Mouse (Mus musculus) limb, embryonic 14.5 days (tissue): ENCODE measurements around the gene Kdm2b. TPM values are rescaled to one million over a fixed set of nuclear protein-coding genes. Genes with fewer than 3 reads are reported as not detected.

ENCODE experiments used
- ATAC-seq: fragments of 200-750 bp; cut with Nextera tagmentation; 2 replicates; pipeline ENCODE4 v1.8.0; 2017; ENCODE audit warnings: low read depth, moderate number of reproducible peaks, moderate TSS enrichment; ENCODE audit not compliant: low FRiP score
- DNase-seq: peaks from one replicate; pipeline ENCODE4 v3.0.0-alpha.2; 2015; ENCODE audit warnings: low spot score
- H3K27ac ChIP-seq: fragments of 300-500 bp; sonication (generic); replicated peaks from 2 replicates; pipeline ENCODE4 v1.5.1; 2014; ENCODE audit warnings: low read depth, mild to moderate bottlenecking, low read length, moderate library complexity, mixed read lengths
- H3K27me3 ChIP-seq: fragments of 300-500 bp; sonication (generic); 2 replicates; pipeline ENCODE4 v1.6.1; 2014; ENCODE audit warnings: low read length, mixed read lengths; ENCODE audit not compliant: control insufficient read depth, insufficient read depth
- H3K36me3 ChIP-seq: fragments of 300-500 bp; sonication (generic); 2 replicates; pipeline ENCODE4 v1.6.1; 2014; ENCODE audit warnings: mild to moderate bottlenecking, low read length, moderate library complexity, mixed read lengths; ENCODE audit not compliant: control insufficient read depth, insufficient read depth
- H3K4me1 ChIP-seq: fragments of 300-500 bp; sonication (generic); 2 replicates; pipeline ENCODE4 v1.6.1; 2014; ENCODE audit warnings: antibody characterized with exemption, low read length, mixed read lengths; ENCODE audit not compliant: control insufficient read depth, insufficient read depth
- H3K4me2 ChIP-seq: fragments of 300-500 bp; sonication (generic); replicated peaks from 2 replicates; pipeline ENCODE4 v1.6.1; 2014; ENCODE audit warnings: low read depth, mild to moderate bottlenecking, low read length, moderate library complexity; ENCODE audit not compliant: severe bottlenecking
- H3K4me3 ChIP-seq: fragments of 300-500 bp; sonication (generic); replicated peaks from 2 replicates; pipeline ENCODE4 v1.5.1; 2014; ENCODE audit warnings: low read length
- H3K9ac ChIP-seq: fragments of 300-500 bp; sonication (generic); 2 replicates; pipeline ENCODE4 v1.6.1; 2014; ENCODE audit warnings: mild to moderate bottlenecking, low read depth, low read length, moderate library complexity; ENCODE audit not compliant: severe bottlenecking
- H3K9me3 ChIP-seq: fragments of 300-500 bp; sonication (generic); 2 replicates; pipeline ENCODE4 v1.6.1; 2016; ENCODE audit warnings: low read length; ENCODE audit not compliant: control insufficient read depth
- POLR2A ChIP-seq: fragments of 200-500 bp; IDR thresholded peaks from 2 replicates; pipeline ENCODE4 v1.8.0; 2012; ENCODE audit warnings: inconsistent platforms, mild to moderate bottlenecking, moderate library complexity, borderline replicate concordance; ENCODE audit not compliant: insufficient read depth, insufficient read length; ENCODE audit errors: extremely low read depth
- WGBS: fragments of 180-500 bp; shearing (Covaris S2); extraction: QIAGEN DNeasy Blood & Tissue Kit; methylation state at CpG from one replicate; pipeline ENCODE4 v1.1.7; 2014; 5-methylcytosine and 5-hydroxymethylcytosine counted together
- polyA plus RNA-seq, 2 experiments: library from polyadenylated mRNA; depleted of rRNA in 1 of 2; stranded (reverse) in 1 of 2; unstranded in 1 of 2; fragments of >200 nt; fragmentation: Nextera tagmentation in 1 of 2; extraction: Ambion mirVana in 1 of 2; gene quantifications; 2 replicates each; pipeline versions ENCODE4 v1.2.1 to v1.2.3; 2012 to 2014

The Kdm2b gene
- polyA plus RNA-seq, 2 experiments, result 37.0 to 40.9 TPM

DNA sequence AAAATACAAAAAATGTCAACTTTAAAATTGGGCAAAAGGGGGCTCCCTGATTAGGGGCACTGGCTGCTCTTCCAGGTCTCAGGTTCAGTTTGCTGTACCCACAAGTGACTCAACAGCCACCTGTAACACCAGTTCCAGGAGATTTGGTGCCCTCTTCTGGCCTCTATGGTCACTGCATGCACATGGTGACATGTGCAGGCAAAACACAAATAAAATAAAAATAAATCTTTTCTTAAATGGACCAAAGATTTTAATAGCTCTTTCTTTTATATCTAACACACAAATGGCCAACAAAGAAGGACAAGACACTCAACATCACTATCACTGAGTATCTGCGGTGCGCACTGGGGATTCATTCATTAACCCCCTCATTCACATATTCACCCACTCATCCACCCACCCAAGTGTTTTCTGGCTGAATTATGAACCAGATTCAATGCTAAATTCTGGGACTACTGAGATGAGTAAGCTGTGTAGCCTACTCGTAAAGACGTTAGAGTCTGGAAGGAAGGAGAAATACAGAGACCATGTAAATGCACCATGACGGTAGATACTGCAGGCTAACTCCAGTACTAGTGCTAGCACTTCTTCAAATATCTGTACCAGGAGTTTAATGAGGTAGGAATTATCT is 95.5 kb downstream of the Kdm2b start:
- peaks cover 9% of the 10 kb centered on the region; the same call in 1 of the 2 replicates for H3K4me1 ChIP-seq
- H3K9me3 ChIP-seq, result no peaks in the 10 kb centered on the region
- ATAC-seq (no peak), DNase-seq (peak; percentile 8)
- no peak overlapping the region for H3K9ac ChIP-seq
- H3K27me3 ChIP-seq, result no peaks in the 10 kb centered on the region
- peaks cover 5% of the 10 kb centered on the region; the same call in 1 of the 2 replicates for H3K36me3 ChIP-seq
- TF ChIP-seq POLR2A, result no peak
- H3K27ac ChIP-seq, result no peak overlapping the region
- H3K4me3 ChIP-seq, result no peak overlapping the region
- H3K4me2 ChIP-seq, result no peak overlapping the region
- 89% methylated on average over 5 of the region's 5 CpGs for WGBS

DNA sequence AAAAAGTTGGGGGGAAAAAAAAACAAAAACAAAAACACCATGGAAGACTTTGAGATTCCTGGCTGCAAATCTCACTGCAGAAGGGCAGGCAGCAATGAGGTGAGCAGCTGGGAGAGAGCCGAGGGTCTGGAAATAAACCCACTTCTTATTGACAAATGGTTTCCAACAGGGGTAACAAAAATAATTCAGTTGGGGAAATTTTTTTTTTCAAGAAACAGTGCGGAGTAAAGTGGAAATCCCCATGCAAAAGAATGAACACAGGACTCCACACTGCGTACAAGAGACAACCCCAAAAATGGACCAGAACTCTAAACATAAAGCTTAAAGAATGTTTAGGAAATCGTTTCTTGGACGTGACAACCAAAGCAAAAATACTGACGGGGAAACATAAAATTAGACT is 96.4 kb downstream of the Kdm2b start:
- Histone ChIP-seq H3K4me2 (no peak overlapping the region), H3K9ac (no peak overlapping the region), H3K4me1 (peaks cover under 1% of the 10 kb centered on the region; the same call in 1 of the 2 replicates), H3K9me3 (no peaks in the 10 kb centered on the region), H3K36me3 (peaks cover 7% of the 10 kb centered on the region), H3K27ac (no peak overlapping the region), H3K27me3 (no peaks in the 10 kb centered on the region), H3K4me3 (no peak overlapping the region)
- DNase-seq (no peak), ATAC-seq (no peak)
- TF ChIP-seq POLR2A, result no peak
- WGBS, result 91% methylated on average over 6 of the region's 6 CpGs

DNA sequence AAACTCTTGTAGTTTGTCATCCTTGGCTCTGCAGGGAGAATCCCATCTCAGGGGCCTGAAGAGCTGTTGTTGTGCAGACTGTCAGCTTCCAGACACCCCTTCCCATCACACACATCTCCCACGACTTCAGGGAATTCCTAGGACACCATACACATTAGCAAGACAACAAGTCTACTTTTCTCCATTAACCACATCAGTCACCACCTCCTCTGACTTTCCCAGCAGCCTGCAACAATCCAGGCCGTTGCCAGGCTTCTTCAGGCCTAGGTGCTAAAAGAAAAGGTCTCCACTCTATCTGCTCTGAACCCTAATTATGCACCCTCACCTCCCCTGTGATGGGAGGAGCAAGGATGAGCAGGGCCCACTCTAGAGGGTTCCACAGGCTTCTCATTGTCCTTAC is 99.2 kb downstream of the Kdm2b start:
- peaks cover 12% of the 10 kb centered on the region for H3K36me3 ChIP-seq
- no peak for DNase-seq
- 34% methylated on average over 2 of the region's 2 CpGs for WGBS
- no peaks in the 10 kb centered on the region for H3K4me1 ChIP-seq
- H3K4me2 ChIP-seq, result no peak overlapping the region
- H3K9ac ChIP-seq, result no peak overlapping the region
- no peaks in the 10 kb centered on the region for H3K27me3 ChIP-seq
- H3K27ac ChIP-seq, result no peak overlapping the region
- no peak overlapping the region for H3K4me3 ChIP-seq
- no peak for ATAC-seq
- no peaks in the 10 kb centered on the region for H3K9me3 ChIP-seq
- TF ChIP-seq POLR2A, result no peak

DNA sequence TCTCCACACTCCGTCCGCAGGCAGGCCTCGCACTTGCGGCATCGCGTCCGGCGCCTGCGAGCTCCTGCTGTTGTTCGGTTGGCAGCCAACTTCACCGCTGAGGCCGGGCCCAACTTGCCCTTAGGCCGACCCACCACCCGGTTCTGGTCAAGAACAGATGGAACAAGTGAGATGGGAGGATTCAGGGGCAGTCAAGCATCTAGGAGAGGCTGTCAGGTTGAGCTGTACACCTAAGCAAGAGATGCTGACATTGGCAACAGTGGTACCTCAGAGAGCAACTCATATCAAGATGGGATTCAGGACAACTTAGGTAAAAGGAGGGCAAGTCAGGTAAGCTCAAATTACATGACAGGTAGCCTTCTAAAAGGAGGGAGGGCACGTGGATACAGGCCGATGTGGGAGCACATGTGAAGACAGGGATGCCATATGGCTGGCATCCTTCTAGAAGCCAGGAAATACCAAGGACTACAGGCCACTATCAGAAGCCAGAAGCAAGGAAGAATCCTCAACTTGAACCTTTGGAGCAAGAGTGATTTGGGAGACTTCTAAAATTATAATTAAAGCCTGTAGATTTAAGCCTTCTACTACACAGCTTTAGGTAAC is 100.9 kb downstream of the Kdm2b start:
- Histone ChIP-seq H3K27ac (no peak overlapping the region), H3K4me1 (no peaks in the 10 kb centered on the region), H3K36me3 (peaks cover 12% of the 10 kb centered on the region), H3K9me3 (no peaks in the 10 kb centered on the region), H3K9ac (no peak overlapping the region), H3K4me2 (no peak overlapping the region), H3K4me3 (no peak overlapping the region), H3K27me3 (no peaks in the 10 kb centered on the region)
- no peak for ATAC-seq
- DNase-seq, result no peak
- WGBS, result 85% methylated on average over 16 of the region's 16 CpGs
- no peak for TF ChIP-seq POLR2A

DNA sequence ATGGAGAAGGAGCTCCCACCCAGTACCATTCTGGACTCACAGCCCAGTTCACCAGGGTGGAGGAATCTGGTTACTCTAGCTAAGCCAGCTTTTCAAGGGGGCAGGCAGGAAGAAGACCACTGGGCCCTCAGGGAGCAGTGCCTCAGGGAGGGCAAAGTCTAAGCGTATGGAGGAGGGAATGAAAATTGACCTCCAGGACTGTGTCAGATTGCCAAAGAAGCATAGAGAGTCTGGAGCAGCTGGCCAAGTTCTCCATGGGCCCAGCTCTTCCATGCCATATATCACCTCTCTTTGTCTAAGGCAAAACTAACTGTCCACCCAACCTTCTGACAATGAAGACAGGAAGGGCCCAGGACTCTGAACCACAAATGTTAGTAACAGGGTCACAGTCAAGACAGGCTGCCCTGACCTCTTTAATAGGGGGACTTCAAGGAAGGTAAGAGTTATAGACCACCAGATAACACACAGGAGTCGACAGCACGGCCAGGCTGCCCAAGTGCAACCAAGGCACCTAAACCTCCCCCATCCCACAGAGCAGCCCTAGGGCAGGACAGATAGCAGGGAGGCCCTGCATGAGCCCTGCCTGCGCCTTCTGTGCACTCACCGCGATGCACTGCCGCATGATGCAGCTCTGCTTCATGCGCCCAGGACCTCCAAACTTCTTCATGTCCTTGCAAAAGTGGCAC is 101.6 kb downstream of the Kdm2b start:
- Histone ChIP-seq H3K27me3 (no peaks in the 10 kb centered on the region), H3K4me3 (no peak overlapping the region), H3K4me1 (no peaks in the 10 kb centered on the region), H3K9me3 (no peaks in the 10 kb centered on the region), H3K36me3 (peaks cover 15% of the 10 kb centered on the region), H3K4me2 (no peak overlapping the region), H3K9ac (no peak overlapping the region), H3K27ac (no peak overlapping the region)
- no peak for TF ChIP-seq POLR2A
- DNase-seq (no peak), ATAC-seq (no peak)
- WGBS, result 71% methylated on average over 8 of the region's 8 CpGs
